Mouse (Mus musculus) adrenal gland, adult (tissue): ENCODE results near the gene Sdk1.
A peak's percentile ranks its signal among the peaks of the same experiment; 100 is the strongest.

Experiments used
- DNase-seq, 2 experiments: peaks; one replicate each; pipeline ENCODE4 v3.0.0; 2022 to 2023; ENCODE audit warnings: low spot score in 1 of 2; ENCODE audit not compliant: inconsistent age in 2 of 2

The Sdk1 gene

DNA sequence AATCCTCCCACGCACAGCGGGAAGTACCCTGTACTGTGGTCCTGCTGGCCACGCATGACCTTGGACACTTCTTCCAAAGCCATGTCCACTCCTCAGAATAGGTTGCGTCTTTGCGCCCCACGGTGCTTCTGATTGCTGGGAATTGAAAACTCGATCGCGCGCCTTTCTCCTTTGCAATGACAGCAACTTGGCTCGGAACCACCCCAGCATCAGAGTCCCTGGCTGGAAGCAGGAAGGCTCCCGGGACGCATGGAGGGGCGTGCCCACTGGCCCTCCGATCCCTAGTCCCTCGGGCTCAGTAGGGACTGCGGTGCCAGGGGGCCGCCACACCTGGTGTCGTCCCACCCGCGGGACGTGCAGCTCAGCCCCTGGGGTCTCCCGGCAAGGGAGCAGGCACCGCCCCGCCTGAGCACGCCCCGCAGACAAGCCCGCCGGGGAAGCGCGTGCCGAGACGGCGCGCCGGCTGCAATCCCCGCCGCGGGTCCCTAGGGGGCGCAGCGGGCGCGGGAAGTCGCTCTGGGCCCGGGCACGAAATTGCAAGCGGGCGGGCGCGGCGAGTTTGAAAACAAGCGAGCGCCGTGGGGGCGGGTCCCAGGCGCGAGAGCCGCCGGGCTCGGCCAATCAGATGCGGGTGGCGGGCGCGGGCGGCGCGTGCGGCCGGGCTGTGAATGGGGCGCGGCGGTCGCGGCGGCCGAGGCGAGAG, at the start of gene Sdk1:
Gene Sdk1, plus strand, starts transcription at position 650 of the 703 bp plus-strand sequence.
- peak; percentile 96 to 98 for DNase-seq

DNA sequence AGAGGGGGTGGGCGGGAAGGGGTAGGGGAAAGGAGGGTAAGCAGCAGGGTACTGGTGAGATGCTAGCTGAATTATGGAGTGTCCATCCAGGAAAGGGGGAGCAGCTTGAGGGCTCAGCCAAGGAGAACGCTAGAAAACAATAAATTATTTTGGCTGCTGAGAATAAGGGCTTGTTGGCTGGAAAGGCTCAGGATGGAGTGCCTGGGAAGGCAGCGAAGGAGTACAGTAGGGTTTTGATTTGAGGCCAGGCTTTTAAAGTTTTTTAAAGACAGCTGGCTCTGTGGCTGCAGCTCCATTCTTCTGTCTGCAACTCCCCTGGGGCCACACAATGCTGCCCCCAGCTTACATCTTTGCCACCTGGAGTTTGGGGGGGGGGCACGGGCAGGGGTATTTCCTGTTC, 44.0 kb upstream of the Sdk1 start:
- no peak for DNase-seq

DNA sequence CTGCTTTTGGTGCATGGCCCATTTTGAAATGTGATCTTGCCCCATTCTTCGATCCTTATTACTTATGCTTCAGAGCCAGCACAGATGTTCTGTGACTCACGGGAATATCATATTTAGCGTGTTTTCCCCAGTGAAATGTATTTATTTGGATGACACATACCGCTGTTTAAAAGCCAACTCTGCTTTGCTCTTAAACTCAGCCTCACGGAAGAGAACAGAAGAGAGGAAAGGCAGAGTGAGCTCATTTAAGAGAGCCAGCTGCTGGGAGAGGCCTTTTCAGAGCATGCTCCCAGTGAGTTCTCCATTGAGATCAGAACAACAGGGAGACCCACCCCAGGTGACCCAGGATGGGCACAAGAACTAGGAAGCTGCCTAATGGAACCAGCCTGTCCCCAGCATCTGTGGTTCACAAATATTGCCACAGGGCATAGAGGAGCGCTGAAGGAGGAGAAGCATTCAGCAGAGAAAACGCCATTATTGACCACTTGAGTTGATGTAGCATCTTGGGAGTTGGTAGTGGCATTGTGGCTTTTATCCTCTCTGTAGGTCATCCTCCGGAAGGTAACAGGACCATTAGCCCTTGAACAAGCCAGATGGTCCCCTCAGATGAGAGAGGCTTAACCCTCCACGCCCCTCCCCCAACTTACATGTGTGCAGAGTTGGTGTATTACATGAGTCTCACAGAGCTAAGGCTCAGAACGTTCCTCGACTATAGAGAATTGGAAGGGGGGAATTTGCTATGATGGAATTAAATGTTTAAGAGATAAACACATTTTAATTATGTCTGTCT, 38.8 kb upstream of the Sdk1 start:
- no peak for DNase-seq

DNA sequence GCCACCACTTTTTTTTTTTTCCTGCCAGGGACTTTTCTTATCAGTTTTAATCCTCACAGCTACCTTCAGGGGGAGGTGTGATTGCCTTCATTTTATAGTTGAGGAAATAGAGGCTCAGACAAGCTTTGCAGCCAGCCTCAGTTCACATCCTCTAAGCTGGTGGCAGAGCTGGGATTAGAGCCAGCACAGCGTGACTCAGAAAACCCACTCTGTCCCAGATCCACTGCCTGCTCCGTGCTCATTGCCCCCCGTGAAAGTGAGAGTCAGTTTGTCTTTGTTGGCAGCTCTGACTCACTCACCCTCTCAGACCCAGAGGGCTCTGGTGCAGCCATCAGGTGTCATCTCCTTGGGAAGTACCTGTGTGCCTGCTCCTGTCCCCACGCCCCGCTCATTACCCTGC, 34.2 kb upstream of the Sdk1 start:
- peak; percentile 20 to 44 for DNase-seq

DNA sequence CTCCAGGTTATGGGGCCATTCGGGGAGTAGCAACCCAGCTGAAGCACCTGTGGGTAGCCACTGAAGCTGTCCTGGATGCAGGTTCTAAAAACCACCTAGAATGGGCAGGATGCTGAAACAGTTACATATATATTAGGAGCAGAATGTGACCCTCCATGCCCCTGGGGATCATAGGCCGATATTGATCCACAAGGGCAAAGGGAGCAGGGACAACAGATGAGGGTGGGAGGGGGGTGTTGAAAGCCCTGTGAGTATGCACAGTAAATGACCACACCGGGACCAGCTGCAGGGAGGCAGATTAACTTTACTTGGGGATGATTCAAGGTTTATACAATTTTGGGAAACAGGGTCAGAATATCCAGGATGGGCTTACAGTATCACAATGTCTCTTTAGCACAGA, 16.0 kb upstream of the Sdk1 start:
- no peak for DNase-seq

DNA sequence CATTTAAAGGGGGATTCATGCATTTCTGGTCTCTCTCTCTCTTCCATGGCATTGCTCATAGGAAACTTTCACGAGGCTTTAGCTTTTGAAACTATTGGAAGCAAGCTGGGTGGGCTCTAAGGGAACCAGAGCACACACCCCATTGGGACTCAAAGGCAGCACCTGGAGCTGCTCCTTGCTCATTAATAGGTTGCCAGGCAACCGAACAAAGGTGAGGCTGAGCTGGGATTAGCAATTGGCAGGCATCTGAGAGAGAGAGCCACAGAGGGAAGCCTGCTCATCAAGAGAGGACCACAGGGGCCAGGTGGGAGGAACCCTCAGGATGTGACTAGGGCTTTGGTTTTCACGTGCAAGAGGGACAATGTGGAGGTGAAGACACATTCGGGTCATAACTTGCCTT, 7.0 kb upstream of the Sdk1 start:
- DNase-seq = no peak

DNA sequence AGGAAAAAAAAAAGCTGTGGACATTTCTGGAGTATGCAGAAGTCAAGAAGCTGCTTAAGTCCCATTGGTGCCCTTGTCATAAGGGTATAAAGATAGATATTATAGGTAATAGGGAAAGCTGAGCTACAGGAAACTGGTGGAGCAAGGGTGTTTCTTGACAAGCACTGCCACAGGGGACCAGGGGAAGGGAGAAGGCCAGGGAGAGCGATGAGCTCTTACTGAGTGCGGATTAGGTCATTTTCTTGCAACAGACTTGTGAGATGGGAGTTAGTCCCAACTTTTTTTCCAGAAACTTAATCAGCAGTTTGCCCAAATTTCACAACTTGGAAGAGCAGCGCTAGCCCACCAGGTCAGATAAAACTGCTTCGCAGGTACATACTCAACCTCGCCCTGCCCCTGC, 1.9 kb upstream of the Sdk1 start:
- peak in 1 of 2 experiments; percentile 42 for DNase-seq

DNA sequence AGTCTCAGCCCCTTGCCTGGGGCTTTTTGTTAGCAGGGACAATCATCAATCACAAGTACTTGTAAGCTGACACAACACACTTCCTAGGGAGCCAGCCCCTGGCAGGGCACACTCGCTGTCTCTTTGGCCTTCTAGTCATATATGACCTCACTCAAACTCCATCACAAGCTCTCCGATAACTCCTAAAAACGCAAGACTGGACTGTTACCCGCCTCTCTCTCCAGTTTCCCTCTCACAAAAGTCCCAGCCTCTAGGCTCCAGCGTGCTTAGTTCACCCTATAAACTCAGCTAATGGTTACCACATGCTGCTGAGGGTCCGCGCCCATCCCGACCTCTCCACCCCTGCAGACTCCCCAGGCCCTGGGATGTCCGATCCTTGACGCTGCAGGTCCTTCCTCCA, 849 bp upstream of the Sdk1 start:
- peak; percentile 12 to 45 for DNase-seq

DNA sequence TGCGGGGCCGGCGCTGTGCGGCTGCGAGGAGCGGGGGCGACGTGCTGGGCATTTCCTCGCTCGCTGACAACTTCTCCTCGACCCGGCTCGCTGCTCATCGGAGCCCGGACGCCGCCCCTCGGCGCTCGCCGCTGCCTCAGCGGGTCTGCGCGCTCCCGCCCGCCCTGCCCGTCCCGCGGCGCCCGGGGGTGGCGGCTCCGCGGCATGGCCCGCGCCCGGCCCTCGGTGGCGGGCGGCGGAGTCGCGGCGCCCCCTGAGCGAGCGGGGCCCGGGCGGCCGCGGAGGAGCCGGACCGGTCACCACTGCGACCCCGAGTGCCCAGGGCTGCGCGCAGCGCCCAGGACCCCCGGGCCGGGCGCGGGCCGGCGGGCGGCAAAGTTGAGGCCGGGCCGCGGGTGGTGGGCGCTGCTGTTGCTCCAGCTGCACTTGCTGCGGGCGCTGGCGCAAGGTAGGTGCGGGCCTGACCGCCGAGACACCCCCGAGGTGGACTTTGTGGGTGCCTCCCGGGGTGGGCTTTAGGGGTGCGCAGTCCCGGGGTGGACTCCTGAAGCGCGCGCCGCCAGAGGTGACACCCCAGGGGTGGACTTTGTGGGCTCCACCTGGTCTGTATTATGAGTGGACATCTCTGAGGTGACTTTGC, 475 bp downstream of the Sdk1 start:
- DNase-seq = peak; percentile 12 to 45

DNA sequence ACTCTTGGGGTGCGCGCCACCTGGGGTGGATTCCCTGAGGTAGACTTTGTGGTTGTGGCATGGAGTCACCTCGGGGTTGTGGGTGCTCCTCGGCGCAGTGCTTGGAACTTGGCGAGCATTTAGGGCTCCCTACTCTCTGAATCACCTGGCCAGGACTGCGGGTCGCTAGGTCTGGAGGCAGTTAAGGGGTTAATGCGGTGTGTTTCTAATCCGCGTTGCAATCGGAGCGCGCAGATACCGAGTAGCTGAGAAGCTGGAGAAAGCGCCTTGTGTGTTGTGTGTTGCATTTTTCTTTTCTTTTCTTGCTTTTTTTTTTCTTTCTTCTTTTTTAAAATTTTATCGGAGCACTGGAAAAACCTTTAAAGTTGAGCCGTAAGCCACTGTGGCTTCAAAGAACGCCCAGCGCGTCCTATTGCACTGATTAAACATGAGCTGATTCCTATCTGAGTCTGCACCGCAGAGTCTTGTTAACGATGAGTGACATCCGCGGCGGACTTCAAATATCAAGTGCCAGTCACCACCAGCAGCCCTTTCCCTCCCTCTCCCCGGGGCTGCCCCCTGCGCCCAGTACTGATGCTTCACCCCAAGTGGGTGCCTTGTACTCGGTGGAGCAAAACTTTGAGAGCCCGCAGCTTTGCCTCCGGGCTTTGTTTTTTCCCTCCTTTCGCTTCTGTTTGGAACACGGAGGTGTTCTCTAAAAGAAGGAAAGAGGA, 2.1 kb downstream of the Sdk1 start:
- DNase-seq = peak; percentile 31 to 62

DNA sequence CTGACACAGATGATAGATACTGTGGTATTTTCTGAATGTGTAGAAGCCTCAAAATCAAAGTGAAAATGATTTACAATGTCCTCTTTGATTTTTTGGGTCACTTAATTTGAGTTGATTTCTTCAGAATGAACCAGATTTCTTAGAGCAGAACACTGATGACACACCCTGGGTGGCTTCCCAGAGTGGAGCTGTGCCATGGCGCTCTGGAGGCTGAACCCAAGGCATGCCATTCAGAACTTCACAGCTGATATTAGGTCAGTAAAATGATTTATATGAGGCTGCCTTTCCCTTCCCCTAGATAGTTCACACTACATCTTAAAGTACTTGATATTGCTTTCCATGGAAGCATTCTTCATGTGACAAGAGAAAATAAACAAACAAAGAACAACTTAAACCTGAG, 23.0 kb downstream of the Sdk1 start:
- DNase-seq = peak; percentile 9 to 36

DNA sequence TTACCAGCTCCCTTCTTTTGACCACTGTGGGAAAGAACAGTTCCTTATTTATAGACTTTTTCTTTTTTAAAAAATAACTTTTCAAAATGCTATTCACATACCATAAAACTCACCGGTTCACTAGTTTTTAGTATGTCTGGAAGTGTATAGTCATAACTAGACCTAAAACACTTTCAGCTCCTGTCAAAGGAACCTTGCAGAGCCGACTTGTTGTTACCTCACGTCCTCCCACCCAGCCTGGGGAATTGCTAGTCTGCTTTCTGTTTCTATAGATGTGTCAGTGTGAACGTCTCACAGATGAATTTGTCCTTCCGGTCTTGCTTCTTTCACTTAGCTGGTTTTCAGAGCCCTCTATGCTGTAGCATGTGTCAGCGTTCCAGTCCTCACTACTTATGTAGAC, 35.8 kb downstream of the Sdk1 start:
- DNase-seq = no peak

DNA sequence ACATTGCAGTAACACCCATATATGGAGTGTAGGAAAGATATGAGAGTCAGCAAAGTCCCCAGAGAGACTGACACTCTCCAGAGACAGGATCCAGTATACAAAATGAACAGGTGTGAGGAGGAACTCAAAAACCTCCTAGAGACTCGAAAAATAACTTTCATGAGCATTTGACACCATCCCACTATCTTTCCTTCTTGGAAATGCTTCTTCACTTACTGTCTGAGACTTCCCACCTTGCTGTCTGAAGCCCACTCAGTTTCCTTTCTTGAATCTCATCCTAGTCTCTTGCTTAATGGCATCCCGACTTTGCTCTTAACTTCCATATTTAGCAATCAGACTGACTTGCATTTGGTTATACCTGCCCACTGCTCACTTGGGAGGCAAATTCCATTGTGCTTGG, 40.5 kb downstream of the Sdk1 start:
- DNase-seq = no peak

DNA sequence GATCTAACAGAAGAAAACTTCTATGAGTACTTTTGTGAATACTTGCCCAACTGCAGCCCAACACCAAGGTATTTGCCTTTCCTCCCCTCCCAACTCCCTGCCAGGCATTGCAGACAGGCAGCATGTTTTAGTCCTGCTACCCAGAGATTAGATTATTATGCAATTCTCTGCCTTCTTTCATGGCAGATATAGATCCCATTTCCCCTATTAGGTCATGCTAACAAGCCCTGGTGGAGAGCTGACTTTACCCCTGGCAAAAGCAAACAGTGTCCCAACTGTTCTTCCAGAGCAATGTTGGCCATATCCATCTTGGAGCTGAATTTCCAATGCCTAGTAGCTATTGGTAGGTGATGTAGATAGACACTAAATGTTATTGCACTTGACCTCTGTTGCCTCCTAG, 48.3 kb downstream of the Sdk1 start:
- peak; percentile 10 to 37 for DNase-seq

DNA sequence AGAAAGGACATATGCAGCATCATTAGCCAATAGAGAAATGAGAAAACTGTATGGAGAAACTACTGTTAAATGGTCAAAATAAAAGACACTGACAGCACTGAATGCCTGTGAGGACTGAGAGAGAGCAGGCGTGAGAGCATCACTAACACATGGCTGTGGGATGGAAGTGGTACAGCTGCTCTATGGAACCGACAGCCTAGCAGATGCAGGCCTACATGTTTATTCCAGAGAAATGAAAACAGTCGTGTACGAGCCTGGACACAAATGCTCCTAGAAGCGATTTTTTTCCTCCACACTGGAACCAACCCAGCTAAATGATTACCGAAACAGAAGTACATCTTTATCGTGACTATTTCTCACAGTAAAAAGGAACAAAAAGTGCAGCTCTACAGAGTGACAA, 54.0 kb downstream of the Sdk1 start:
- no peak for DNase-seq

DNA sequence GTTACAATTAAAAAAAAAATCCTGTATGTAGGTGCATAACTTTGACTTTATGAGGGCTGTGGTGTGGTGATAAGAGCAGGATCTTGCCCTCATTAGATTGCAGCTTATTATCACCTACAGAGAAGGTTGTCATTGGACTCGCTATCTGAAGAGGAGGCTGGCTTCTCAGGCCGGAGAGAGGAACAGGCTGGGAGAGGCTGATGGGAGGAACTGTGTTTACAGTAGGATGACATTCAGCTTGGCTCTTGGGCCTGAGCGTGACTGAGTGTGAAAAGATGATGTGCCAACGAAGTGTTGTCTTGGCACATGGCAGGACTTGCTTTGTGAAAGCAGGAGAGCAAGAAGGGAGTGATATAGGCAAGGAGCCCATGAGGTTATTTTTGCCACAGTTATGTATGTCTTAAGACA, 61.0 kb downstream of the Sdk1 start:
- DNase-seq = no peak

DNA sequence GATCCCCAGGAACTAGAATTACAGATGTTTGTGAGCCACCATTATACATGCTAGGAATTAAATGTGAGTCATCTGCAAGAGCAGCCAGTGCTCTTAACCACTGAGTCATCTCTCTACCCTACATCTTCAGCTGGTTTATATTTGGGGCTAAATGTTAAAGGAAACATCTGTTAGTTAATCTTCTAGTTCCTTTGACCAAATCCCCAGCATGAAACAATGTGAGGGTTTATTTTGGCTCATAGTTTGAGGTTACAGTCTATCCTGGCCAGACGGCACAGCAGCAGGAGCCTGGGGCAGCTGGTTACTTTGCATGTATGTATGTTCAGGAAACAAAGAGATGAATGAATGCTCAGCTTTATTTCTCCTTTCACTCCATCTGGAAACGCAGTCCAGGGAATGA, 62.5 kb downstream of the Sdk1 start:
- DNase-seq = no peak

DNA sequence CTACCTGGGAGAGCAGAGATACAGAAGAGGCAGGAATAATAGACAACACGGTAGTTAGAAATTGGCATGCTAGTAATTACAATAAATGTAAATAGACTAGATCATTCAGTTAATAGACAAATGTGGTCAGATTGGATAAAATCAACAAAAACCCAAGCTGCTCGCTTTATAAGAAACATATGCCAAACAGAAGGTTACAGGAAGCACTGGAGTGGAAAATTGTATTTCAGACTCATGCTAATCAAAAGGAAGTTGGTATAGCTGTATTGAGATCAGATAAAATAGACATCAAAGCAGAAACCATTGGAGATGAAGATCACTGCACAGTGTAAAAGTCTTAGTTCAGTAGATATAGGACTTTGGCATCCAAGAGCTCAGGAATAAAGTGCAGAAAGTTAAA, 63.4 kb downstream of the Sdk1 start:
- DNase-seq = no peak

DNA sequence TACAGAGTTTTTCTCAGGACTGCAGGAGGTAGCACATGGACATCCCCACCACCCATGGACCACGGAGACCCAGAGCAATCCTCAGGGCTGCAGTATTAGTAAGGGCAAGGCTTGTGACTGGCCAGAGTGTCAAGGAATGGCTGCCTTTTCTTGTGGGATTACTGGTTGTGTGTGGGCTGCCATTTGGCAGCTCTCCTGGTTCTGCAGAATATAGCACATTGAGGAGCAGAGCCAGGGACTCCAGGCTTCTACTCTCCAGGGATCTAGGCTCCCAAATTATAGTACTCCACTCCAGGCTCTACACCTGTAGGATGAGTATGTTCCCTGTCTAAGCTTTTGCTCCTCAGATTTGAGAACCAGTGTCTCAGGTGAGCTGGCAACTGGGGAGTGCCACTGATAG, 69.4 kb downstream of the Sdk1 start:
- no peak for DNase-seq

DNA sequence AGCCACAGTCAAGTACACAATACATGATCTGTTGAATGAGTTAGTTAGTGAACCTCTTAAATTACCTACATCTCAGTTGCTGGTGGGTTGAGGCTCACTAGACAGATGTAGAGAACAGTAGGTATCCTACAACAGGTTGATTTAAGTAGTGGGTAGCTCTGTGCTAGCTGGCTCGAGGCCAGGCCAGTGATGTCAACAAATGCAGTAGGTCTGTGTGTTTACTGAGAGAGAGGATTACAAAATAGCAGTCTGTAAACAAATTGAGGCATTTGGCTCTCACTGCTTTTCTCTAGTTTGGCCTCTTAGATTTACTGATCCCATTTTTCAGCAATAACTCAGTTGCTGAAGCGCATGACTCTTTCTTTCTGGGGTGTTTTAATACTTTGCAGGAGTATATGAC, 70.5 kb downstream of the Sdk1 start:
- DNase-seq = no peak

DNA sequence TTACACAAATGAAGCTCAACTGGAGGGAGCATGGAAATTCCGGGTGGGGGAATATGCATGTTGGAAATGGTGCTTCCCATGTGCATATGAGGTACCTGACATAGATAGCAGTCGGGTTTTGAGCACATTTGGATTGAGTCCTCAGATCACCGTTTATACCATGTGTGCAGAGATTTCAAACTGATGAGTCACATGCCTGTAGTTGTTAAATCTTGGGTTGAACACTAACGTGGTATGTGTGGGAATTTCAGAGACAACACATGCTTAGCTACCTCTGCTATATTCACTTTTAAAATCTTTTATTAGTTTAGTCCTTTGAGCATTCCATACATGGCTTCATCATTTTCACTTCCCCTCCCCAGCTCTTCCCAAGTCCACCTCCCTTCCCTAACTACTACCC, 71.0 kb downstream of the Sdk1 start:
- DNase-seq = no peak

DNA sequence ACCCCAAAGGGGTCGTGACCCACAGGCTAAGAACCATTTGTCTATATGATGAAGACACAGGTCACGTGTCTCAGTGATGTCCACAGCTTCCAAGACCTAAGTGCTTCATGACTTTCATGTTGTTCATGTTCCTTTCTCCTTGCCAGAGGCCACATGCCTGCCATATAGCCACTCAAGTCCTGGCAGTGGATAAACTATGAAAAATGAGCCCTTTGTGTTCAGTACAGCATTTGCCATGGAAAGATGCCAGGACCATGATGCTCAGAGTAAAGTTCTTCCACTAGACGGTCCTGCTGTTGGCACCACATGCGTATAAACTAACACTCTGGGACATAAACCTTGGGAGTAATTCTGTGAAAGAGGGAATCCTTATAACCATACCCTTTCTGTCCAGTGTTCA, 75.8 kb downstream of the Sdk1 start:
- DNase-seq = no peak
